Mouse (Mus musculus): ENCODE results near the gene Atp6v1a.

DNA sequence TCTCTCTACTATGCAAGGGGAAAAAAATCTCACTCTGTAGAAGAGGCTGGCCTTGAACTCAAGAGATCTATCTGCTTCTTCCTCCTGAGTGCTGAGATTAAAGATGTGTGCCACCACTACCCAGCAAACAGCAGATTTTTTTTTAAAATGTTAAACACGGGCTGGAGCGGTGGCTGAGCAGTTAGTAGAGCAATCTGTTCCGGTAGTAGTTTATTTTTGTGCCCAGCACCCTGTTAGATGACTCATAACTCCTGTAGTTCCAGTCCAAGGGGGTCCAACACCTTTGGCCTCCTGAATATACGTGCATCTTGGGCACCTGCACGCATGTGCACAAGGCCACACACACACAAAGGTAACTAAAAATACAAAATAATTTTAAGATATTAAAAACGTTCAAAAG, 16.9 kb downstream of the Atp6v1a start:
- no peak for TF ChIP-seq CTCF (IDR thresholded peaks at IDR 0.05)
- no peak for TF ChIP-seq EP300 (IDR thresholded peaks at IDR 0.05)
